Mouse (Mus musculus) liver, embryonic 14.5 days (tissue): ENCODE measurements around the gene Dexi.

Experiments used
- CTCF ChIP-seq: IDR thresholded peaks from 2 replicates; pipeline ENCODE4 v1.5.1; 2016; ENCODE audit warnings: antibody characterized with exemption, low read depth, control low read depth
- EP300 ChIP-seq: IDR thresholded peaks from 2 replicates; pipeline ENCODE4 v1.6.1; 2016; ENCODE audit warnings: antibody characterized with exemption, low read depth

DNA sequence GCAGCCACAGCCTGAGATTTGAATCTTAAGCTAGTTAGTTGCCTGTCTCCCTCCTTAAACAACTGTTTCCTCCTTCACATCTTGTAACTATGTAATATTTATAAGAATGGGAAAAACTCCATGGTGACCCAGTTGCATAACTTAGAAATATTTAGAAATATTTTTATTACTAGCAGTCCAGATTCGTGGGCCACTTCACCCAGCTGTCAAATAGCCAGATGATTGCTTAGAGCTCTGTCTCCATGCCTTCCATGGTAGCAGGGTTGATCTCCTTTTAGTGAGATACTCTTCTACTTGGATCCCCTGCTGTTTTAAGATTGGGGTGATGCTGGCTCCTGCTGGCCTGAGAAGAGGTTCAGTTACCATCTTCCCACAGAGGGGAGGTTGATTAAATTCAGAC lies 35.5 kb upstream of the Dexi start:
- no peak for TF ChIP-seq CTCF
- TF ChIP-seq EP300: no peak
